Mouse (Mus musculus) adrenal gland, postnatal 4 days (tissue): ENCODE data around the gene Slc26a9. TPM values are rescaled to one million over a fixed set of nuclear protein-coding genes. Genes with fewer than 3 reads are reported as not detected.

Source experiments
- total RNA-seq, 2 experiments: library from RNA; stranded (reverse); gene quantifications; 2 replicates each; pipeline ENCODE4 v1.2.3; 2021

Gene Slc26a9
- total RNA-seq, 2 experiments from 2014 or later = 0.51 to 0.73 TPM

Other genes starting within 250 kb of the Slc26a9 start
- 10 to 100 TPM; 40.3 to 42.2 TPM for gene Srgap2, start 216.7 kb upstream of the Slc26a9 start, total RNA-seq
- gene Fam72a, start 216.1 kb upstream of the Slc26a9 start, total RNA-seq = 1 to 10 TPM; 1.4 to 1.5 TPM
- not detected for gene Avpr1b, start 144.8 kb upstream of the Slc26a9 start, total RNA-seq
- 10 to 100 TPM; 15.3 to 32.2 TPM for gene Ctse, start 105.7 kb upstream of the Slc26a9 start, total RNA-seq
- gene Rab7b, start 55.3 kb upstream of the Slc26a9 start, total RNA-seq = 1 to 10 TPM; 4.6 to 5.3 TPM
- gene Pm20d1, start 53.4 kb downstream of the Slc26a9 start, total RNA-seq = 10 to 100 TPM; 11.0 to 11.5 TPM
- gene Slc41a1, start 83.5 kb downstream of the Slc26a9 start, total RNA-seq = 10 to 100 TPM; 44.7 to 47.5 TPM
- gene Rab29, start 123.2 kb downstream of the Slc26a9 start, total RNA-seq = 10 to 100 TPM; 15.1 to 18.0 TPM
- gene Nucks1, start 166.5 kb downstream of the Slc26a9 start, total RNA-seq = 100 to 1,000 TPM; 191 to 192 TPM
- 10 to 100 TPM; 11.6 to 15.1 TPM for gene Slc45a3, start 218.9 kb downstream of the Slc26a9 start, total RNA-seq